Mouse (Mus musculus) T-helper 2 cell (primary cell): ENCODE results near the gene Tmtc3.
"Not testable (repeated sequence)": the region's sequence is repeated elsewhere in the genome, so short reads cannot be mapped to it uniquely, and the experiment has no call there.

ENCODE experiments used
- in situ Hi-C: fragments of 300-600 bp; cut with MboI, MseI; formaldehyde crosslinking; loops from one replicate; pipeline ENCODE4 v1.15.1; 2025; ENCODE audit warnings: high pct_unique_total_duplicates

Gene Tmtc3

GRCm38 (mm10) chr10:100487097-100487978 is at the start of gene Tmtc3, which contains the start of gene Cep290:
Gene Tmtc3, minus strand, starts transcription at chr10:100487350.
Gene Cep290, plus strand, starts transcription at chr10:100487558.
- in situ Hi-C loops = no loop called here

GRCm38 (mm10) chr10:100524499-100525390 is 37.6 kb upstream of the Tmtc3 start:
- in situ Hi-C loops = no loop called here

GRCm38 (mm10) chr10:100522330-100522729 is 35.2 kb upstream of the Tmtc3 start:
- in situ Hi-C loops = no loop called here

- in situ Hi-C loops = no loop called here
These were observed 34.5 kb upstream of the Tmtc3 start for GRCm38 (mm10) chr10:100521617-100522016.

- in situ Hi-C loops = no loop called here
These were observed 21.0 kb upstream of the Tmtc3 start for GRCm38 (mm10) chr10:100508170-100508569.

GRCm38 (mm10) chr10:100498309-100498708 is 11.2 kb upstream of the Tmtc3 start:
- in situ Hi-C loops = no loop called here

GRCm38 (mm10) chr10:100491916-100492315 is 4.8 kb upstream of the Tmtc3 start:
- in situ Hi-C loops = no loop called here

- in situ Hi-C loops = no loop called here
These were observed 451 bp downstream of the Tmtc3 start for GRCm38 (mm10) chr10:100486701-100487096.

GRCm38 (mm10) chr10:100479538-100479937 is 7.6 kb downstream of the Tmtc3 start:
- in situ Hi-C loops = no loop called here

GRCm38 (mm10) chr10:100475040-100475439 is 12.1 kb downstream of the Tmtc3 start:
- in situ Hi-C loops = no loop called here

- in situ Hi-C loops = no loop called here
These were observed 26.6 kb downstream of the Tmtc3 start for GRCm38 (mm10) chr10:100460515-100460914.

GRCm38 (mm10) chr10:100449394-100449793 is 37.8 kb downstream of the Tmtc3 start:
- in situ Hi-C loops = no loop called here

- in situ Hi-C loops = no loop called here
These were observed 59.6 kb downstream of the Tmtc3 start for GRCm38 (mm10) chr10:100427592-100427991.

GRCm38 (mm10) chr10:100415566-100415965 is 71.6 kb downstream of the Tmtc3 start:
- in situ Hi-C loops = no loop called here

GRCm38 (mm10) chr10:100402301-100402700 is 84.8 kb downstream of the Tmtc3 start:
- in situ Hi-C loops = not testable (repeated sequence)
